Mouse (Mus musculus) adrenal gland, postnatal 25 days (tissue): ENCODE measurements around the gene Arhgef7. TPM values are rescaled to one million over a fixed set of nuclear protein-coding genes. Genes with fewer than 3 reads are reported as not detected.

Experiments
- DNase-seq: peaks from one replicate; pipeline ENCODE4 v3.0.0; 2021; ENCODE audit warnings: mixed read lengths
- total RNA-seq: library from RNA; stranded (reverse); gene quantifications from 2 replicates; pipeline ENCODE4 v1.2.3, GENCODE M21; 2021

Arhgef7 gene
- total RNA-seq, 1 experiment from 2014 or later, result 56.5 TPM

GRCm38 (mm10) chr8:11717194-11717593 is 10.3 kb upstream of the Arhgef7 start:
- no peak for DNase-seq

DNA sequence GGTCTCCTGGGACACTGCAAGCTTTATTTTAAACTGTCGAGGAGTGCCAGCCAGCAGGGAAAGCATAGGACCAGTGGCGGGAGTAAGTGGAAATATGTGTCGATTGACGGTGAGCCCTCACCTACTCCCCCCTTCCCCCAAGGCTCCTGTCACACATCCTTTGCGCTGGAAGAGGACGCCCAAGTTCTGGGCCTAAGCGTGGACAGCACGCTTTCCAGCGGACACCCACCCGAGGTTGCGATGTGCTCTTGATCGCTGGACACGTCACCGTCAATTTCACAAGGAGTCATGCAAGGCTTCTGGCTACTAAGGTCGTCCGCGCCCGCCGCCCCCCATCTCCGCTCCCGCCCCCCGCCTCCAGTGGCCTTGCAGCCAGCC is 259 bp upstream of the Arhgef7 start:
- DNase-seq, result no peak

DNA sequence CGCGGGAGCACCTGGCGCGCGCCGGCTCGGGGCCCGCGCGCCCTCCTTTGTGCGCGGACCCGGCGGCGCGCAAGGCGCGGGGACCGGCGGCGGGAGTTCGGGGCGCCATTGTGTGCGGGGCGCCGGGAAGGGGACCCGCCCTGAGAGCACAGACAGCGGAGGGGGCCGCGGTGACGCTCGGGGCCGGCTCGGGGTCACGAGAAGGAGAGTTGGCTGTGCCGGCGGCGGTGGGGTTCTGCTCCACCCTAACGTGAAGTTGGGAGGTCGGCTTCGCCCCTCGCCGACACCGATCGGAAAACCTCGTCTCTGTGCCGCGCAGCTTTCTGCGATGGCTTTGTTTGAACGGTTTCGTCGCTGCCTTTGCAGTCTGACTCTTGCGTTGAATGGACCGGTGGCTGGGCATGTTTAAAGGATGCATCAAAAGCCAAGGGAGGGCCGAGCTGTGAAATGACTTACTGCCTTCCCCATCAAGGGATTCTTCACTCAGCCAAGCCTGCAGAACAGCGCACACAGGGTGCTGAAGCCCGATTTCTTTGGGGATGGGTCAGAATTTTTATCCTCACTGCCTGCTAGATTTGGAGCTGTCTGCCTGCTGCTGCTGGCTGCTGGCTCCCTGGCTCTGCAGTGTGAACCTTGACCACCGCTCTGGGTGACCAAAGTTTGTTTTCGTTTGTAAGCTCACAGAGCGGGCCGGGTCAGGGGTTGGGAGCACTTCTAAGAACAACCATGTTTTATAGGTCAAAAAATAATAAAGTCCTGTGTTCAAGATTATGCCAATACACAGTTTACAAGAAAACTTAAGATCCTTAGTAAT is 1.2 kb downstream of the Arhgef7 start:
- no peak for DNase-seq

GRCm38 (mm10) chr8:11730271-11730940 is 2.9 kb downstream of the Arhgef7 start:
- no peak for DNase-seq

- no peak for DNase-seq
These were observed 8.2 kb downstream of the Arhgef7 start for GRCm38 (mm10) chr8:11735672-11736235.

GRCm38 (mm10) chr8:11737096-11737495 is 9.6 kb downstream of the Arhgef7 start:
- no peak for DNase-seq

DNA sequence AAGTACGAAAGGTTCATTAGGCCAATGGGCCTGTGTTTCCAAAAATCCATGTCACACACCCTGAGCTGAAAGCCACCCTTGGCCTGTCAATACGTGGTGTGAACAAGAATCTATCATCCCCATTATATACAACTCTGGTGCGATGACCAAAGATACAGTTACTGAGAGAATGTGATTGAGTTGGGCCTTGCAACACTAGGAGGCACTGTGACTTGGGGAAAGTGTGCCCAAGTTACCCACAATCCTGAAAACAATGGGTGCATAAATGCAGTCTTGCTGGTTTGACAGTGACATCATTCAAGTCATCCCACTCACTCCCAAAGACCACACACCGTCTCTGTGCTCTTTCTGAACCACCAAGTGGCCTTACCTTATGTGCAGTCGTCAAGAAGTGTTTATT is 11.6 kb downstream of the Arhgef7 start:
- DNase-seq, result no peak

DNA sequence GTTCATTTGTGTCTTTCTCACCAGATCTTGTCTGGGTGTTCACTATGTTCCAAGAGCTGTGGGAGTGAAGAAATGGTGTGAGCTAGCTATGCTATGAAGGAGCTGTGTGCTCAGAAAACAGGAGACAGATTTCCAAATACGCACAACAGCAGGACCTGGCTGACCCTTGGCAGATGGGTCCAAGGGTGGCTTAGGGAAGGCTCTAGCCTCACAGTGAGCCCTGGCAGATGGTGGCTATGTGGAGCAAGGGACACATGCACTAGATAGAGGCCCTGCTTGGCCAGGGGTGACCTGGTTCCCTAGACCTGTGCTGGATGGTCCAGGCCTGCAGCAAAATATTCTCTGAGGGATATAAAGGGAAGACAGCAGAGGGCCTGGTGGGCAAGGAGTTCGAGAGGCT is 13.3 kb downstream of the Arhgef7 start:
- no peak for DNase-seq

- no peak for DNase-seq
These were observed 16.1 kb downstream of the Arhgef7 start for GRCm38 (mm10) chr8:11743580-11743979.

- DNase-seq, result no peak
These were observed 19.5 kb downstream of the Arhgef7 start for GRCm38 (mm10) chr8:11746850-11747600.

GRCm38 (mm10) chr8:11749472-11749871 is 22.0 kb downstream of the Arhgef7 start:
- no peak for DNase-seq

- no peak for DNase-seq
These were observed 24.8 kb downstream of the Arhgef7 start for GRCm38 (mm10) chr8:11752338-11752737.

DNA sequence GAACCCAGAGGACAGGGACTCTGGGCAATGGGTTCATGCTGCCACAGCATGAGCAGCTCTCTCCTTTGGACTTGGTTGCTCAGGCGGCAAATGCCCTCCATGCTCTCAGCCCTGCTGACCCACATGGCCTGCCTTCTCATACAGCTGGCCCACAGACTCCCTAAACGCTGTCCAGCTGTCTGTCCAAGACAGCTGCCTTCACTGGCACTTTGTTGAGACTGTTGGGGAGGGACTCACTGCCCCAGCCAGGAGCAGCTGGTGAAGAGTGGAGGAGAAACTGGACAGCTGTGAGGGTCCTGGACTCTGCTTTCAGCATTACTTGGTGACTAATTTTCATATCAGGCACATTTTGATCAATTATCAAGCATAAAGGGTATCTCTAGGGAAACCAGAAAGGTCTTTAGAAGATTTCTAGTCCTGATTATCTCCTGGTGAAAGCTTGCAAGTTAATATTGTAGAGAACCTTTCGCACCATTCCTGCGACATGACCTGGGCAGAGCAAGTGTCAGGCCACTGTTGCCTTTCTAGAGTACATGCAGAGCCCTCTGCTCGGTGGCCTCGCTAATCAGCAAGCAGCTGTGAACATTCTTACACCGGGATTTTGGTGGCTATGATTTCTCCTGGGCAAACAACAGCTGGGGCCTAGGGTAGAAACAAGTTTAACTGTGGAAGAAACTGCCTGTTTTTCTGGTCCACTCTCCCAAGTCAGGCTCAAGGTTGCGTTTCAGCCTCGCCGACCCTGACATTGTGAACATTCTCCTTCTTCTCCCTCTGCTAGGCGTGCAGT is 25.8 kb downstream of the Arhgef7 start:
- no peak for DNase-seq

- DNase-seq, result no peak
These were observed 27.2 kb downstream of the Arhgef7 start for GRCm38 (mm10) chr8:11754723-11755122.

DNA sequence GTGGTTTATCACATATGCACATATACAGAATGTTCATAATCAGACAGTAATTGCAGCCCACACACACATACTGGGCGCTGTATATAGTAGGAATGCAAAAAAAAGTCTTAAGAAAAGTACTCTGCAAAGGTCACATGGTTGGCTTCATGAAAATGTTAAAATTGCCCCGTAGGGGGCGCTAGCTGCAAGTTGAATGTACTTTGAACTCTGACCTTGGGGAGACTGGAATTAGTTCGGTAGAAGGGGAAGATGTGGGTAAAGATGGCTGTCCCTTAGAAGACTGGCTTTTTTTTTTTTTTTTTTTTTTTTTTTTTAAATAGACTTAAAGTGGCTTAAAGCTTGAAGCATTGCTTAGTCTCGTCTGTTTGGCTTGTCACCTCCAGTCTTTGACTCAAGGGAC is 28.4 kb downstream of the Arhgef7 start:
- peak; percentile 69 for DNase-seq

GRCm38 (mm10) chr8:11757568-11758481 is 30.3 kb downstream of the Arhgef7 start:
- DNase-seq, result peak; percentile 94

DNA sequence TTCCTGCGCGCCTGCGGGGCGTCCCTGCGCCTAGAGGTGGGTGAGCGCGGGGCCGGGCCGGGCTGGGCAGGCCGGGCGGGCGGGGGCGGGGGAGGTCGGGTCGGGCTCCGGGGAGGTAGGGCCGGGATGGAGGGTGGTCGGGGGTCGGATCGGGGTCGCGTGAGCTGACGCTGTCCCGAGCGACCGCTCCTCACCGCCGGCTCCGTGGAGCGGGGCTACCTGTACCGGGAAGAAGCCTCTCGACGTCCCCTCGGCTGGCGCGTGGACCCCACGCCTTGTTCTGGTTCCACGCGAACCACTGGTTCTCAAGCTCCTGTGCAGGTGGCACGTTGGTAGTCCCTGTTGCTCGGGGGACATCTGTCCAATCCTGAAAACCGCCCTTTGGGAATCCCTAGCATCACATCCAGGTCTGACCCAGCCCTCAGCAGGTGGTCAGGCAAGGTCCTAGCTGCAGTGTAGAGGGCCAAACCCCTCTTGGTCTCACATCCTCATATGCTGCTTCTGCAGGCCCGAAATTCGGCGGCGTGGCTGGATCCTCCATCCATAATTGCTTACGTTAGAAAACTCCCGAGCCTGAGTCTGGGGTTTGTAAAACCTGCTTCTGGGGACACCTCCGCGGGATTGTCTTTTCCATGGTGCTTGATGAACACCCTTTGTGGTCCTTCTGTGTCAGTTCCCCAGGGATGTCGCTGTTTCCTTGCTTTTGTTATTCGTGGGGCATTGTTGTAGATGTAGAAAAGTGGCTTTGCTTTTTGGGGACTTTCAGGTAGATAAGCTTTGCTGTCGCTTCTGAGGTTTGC is 31.2 kb downstream of the Arhgef7 start:
- no peak for DNase-seq

- no peak for DNase-seq
These were observed 34.0 kb downstream of the Arhgef7 start for GRCm38 (mm10) chr8:11761551-11761950.

DNA sequence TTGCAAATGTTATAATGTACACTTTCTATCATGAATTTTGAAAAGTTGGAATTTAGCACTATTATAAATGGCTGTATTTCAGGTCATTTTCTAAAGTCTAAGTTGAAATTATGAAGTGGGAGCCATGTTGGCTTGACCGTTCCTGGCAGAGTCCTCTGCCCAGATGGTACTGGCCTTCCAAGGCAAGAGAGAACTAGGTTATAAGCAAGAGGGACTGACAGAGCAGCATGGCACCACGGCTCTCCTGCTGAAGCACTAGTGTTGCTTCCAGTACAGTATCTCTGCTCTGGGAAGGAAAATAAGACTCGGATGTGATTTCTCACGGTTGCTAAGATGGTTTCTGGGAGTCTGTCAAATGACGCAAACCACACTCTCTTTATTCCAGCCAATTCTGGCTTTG is 34.5 kb downstream of the Arhgef7 start:
- DNase-seq, result no peak

GRCm38 (mm10) chr8:11762821-11763220 is 35.3 kb downstream of the Arhgef7 start:
- no peak for DNase-seq
